Mouse (Mus musculus): Measurements from ENCODE around the gene Sft2d2.
A peak's percentile ranks its signal among the peaks of the same experiment; 100 is the strongest.

Gene Sft2d2

GRCm38 (mm10) chr1:165132187-165132877 is 61.9 kb downstream of the Sft2d2 start:
- DNase-seq: peak; percentile 73 to 87

- DNase-seq: no peak
Observed at GRCm38 (mm10) chr1:165129573-165129972, 64.7 kb downstream of the Sft2d2 start.
